Mouse (Mus musculus) CH12.LX (cell line): ENCODE results near the gene Nup210l. TPM values are rescaled to one million over a fixed set of nuclear protein-coding genes. Genes with fewer than 3 reads are reported as not detected.

ENCODE experiments used
- DNase-seq: peaks from one replicate; pipeline ENCODE4 v3.0.0-alpha.2; 2013; ENCODE audit errors: extremely low read depth
- H3K27ac ChIP-seq: 2 replicates; pipeline ENCODE4 v1.5.1; 2012; ENCODE audit warnings: low read depth, mild to moderate bottlenecking, control low read depth, moderate library complexity; ENCODE audit not compliant: insufficient read depth
- H3K27me3 ChIP-seq: replicated peaks from 2 replicates; pipeline ENCODE3; 2012; ENCODE audit warnings: inconsistent platforms
- H3K36me3 ChIP-seq, 2 experiments: replicated peaks in 1 of 2; 2 replicates each; pipeline versions ENCODE3 to v1.6.1; 2012; ENCODE audit warnings: inconsistent platforms in 1 of 2, low read length in 1 of 2, mild to moderate bottlenecking in 1 of 2, mixed read lengths in 1 of 2, moderate library complexity in 1 of 2; ENCODE audit not compliant: control insufficient read depth in 1 of 2, insufficient read depth in 1 of 2
- H3K4me1 ChIP-seq, 2 experiments: 2 replicates each; pipeline ENCODE4 v1.6.1; 2012; ENCODE audit warnings: inconsistent platforms in 1 of 2, moderate library complexity in 1 of 2; ENCODE audit not compliant: insufficient read depth in 2 of 2, control insufficient read depth in 1 of 2
- H3K4me2 ChIP-seq: 2 replicates; pipeline ENCODE4 v1.6.1; 2012; ENCODE audit warnings: low read depth, mild to moderate bottlenecking, control low read depth; ENCODE audit not compliant: poor library complexity, insufficient read depth, severe bottlenecking
- H3K4me3 ChIP-seq, 3 experiments: fragments of 150-350 bp in 1 of 3; sonication (generic) in 1 of 3; replicated peaks in 1 of 3; 2 replicates each; pipeline versions ENCODE3 to v1.5.1; 2011 to 2012; ENCODE audit warnings: low read depth in 2 of 3, low read length in 2 of 3, mild to moderate bottlenecking in 2 of 3, moderate library complexity in 2 of 3, control low read depth in 1 of 3, improper control_type of control experiment in 1 of 3, inconsistent platforms in 1 of 3, mixed read lengths in 1 of 3; ENCODE audit not compliant: poor library complexity in 1 of 3
- H3K79me2 ChIP-seq: replicated peaks from 2 replicates; pipeline ENCODE4 v1.6.1; 2012; ENCODE audit warnings: mild to moderate bottlenecking, moderate library complexity; ENCODE audit not compliant: control insufficient read depth, poor library complexity, insufficient read depth, severe bottlenecking; ENCODE audit errors: extremely low read depth
- H3K9ac ChIP-seq: 2 replicates; pipeline ENCODE4 v1.6.1; 2012; ENCODE audit warnings: low read depth, mild to moderate bottlenecking, control low read depth, moderate library complexity; ENCODE audit not compliant: insufficient read depth
- H3K9me3 ChIP-seq: replicated peaks from 2 replicates; pipeline ENCODE3; 2012; ENCODE audit warnings: low read length, inconsistent platforms, mixed read lengths
- EP300 ChIP-seq: IDR thresholded peaks from 2 replicates; pipeline ENCODE4 v1.6.1; 2011; ENCODE audit warnings: low read length, improper control_type of control experiment
- GABPA ChIP-seq: IDR thresholded peaks from 2 replicates; pipeline ENCODE4 v1.6.1; 2012; ENCODE audit warnings: low read depth, low read length, improper control_type of control experiment, inconsistent platforms; ENCODE audit not compliant: insufficient replicate concordance
- MAFK ChIP-seq: IDR thresholded peaks from 2 replicates; pipeline ENCODE4 v1.6.1; 2011; ENCODE audit warnings: low read length, improper control_type of control experiment; ENCODE audit not compliant: insufficient replicate concordance
- MYC ChIP-seq: IDR thresholded peaks from 2 replicates; pipeline ENCODE4 v1.6.1; 2011; ENCODE audit warnings: low read depth, mild to moderate bottlenecking, improper control_type of control experiment, low read length
- NELFE ChIP-seq: IDR thresholded peaks from 2 replicates; pipeline ENCODE4 v1.6.1; 2011; ENCODE audit warnings: low read depth, low read length, improper control_type of control experiment
- PAX5 ChIP-seq: IDR thresholded peaks from 2 replicates; pipeline ENCODE4 v1.6.1; 2012; ENCODE audit warnings: low read length, inconsistent platforms, mixed read lengths
- RCOR1 ChIP-seq: conservative IDR thresholded peaks from 2 replicates; pipeline ENCODE4 v1.6.1; 2012; ENCODE audit warnings: low read depth, mild to moderate bottlenecking, inconsistent platforms, low read length, improper control_type of control experiment
- SMC3 ChIP-seq: IDR thresholded peaks from 2 replicates; pipeline ENCODE4 v1.6.1; 2011; ENCODE audit warnings: low read depth, low read length, improper control_type of control experiment
- TBP ChIP-seq: conservative IDR thresholded peaks from 2 replicates; pipeline ENCODE4 v1.6.1; 2011; ENCODE audit warnings: low read depth, low read length, improper control_type of control experiment
- USF1 ChIP-seq: IDR thresholded peaks from 2 replicates; pipeline ENCODE4 v1.6.1; 2014; ENCODE audit warnings: low read depth, mild to moderate bottlenecking, inconsistent platforms, low read length, improper control_type of control experiment
- ZMIZ1 ChIP-seq: IDR thresholded peaks from 2 replicates; pipeline ENCODE4 v1.6.1; 2012; ENCODE audit warnings: low read depth, mild to moderate bottlenecking, inconsistent platforms, low read length, improper control_type of control experiment
- dilution Hi-C: fragments of 300-500 bp; cut with MboI; formaldehyde crosslinking; loops from 2 replicates; pipeline ENCODE4 v1.14.3; 2020; ENCODE audit warnings: low sequenced_read_pairs; ENCODE audit not compliant: extremely low pct_unique_long_range_greater_than_20kb, extremely low pct_ligation_motif_present
- in situ Hi-C: fragments of 300-500 bp; cut with MboI; formaldehyde crosslinking; loops from 3 replicates; pipeline ENCODE4 v1.14.3; 2019; ENCODE audit warnings: low sequenced_read_pairs, low pct_ligation_motif_present, low pct_unique_long_range_greater_than_20kb, mixed read lengths
- polyA plus RNA-seq: library from polyadenylated mRNA; unstranded; fragments of >175 nt; gene quantifications from 2 replicates; pipeline ENCODE4 v1.2.1, GENCODE M21; 2012; ENCODE audit warnings: low read depth; ENCODE audit not compliant: insufficient read length
- total RNA-seq, 2 experiments: library from RNA; depleted of rRNA; stranded (reverse); fragments of 300-350 nt in 1 of 2; fragments of >200 nt in 1 of 2; gene quantifications; 2 replicates each; pipeline ENCODE4 v1.2.3; 2012 to 2014

The Nup210l gene
- total and polyA plus RNA-seq, 3 experiments = 0.42 to 0.47 (median 0.43) TPM

DNA sequence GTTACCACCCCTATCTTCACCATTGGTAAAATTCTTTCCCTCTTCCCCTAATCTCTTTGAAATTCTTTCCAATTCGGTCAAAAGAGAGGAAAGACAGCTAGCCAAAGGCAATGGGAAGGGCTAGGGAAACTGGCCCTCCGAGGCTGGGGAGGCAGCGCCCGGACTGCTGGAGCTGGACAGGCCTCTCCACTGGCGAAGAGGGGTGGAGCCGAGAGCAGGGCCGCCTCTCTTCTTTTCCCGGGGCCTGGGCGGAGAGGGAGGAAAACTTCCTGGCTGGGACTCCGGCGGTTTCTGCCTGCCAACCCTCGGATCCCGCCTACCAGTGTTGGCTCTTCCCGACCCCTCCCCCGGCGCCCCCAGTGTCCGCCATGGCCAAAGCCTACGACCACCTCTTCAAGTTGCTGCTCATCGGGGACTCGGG is 116.6 kb downstream of the Nup210l start:
- H3K27me3 ChIP-seq = no peaks in the 10 kb centered on the region
- no peaks in the 10 kb centered on the region for H3K36me3 ChIP-seq
- H3K4me2 ChIP-seq = peak overlapping the region; percentile 48
- no peak overlapping the region for H3K27ac ChIP-seq
- TF ChIP-seq USF1 (no peak), SMC3 (no peak), MYC (no peak)
- in situ Hi-C loops (loop anchor here (5.0 kb wide), 1 partner anchor 152 kb away; no protein-coding TSS in a partner anchor), dilution Hi-C loops (no loop called here)
- H3K79me2 ChIP-seq = no peaks in the 10 kb centered on the region
- no peaks in the 10 kb centered on the region for H3K9me3 ChIP-seq
- H3K4me1 ChIP-seq = peaks cover 6 to 29% of the 10 kb centered on the region in 2 experiments; a peak in 3 of 4 replicates
- DNase-seq = no peak
- H3K9ac ChIP-seq = no peak overlapping the region
- no peak overlapping the region for H3K4me3 ChIP-seq

DNA sequence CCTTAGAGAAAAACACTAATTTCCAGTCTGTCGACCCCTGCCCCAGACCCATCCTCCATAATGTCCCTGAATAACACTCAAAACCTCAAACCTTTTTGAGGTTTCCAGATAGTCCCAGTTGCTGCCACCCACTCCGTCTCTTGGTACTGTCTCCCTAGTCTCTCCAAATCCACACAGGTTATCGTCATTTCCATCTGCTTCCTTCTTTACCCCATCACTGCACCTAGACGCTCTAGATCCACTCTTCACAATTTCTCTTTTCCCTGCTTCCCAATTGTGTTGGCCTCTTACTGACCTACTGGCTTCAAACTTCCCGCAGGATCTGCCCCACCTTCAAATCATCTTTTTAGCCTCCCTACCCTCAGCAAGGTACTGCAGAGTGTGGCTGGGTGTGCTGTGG is 117.2 kb downstream of the Nup210l start:
- no peak overlapping the region for H3K4me2 ChIP-seq
- no peaks in the 10 kb centered on the region for H3K27me3 ChIP-seq
- H3K27ac ChIP-seq = no peak overlapping the region
- H3K9ac ChIP-seq = no peak overlapping the region
- dilution Hi-C loops = no loop called here
- H3K4me3 ChIP-seq = no peak overlapping the region
- TF ChIP-seq GABPA (no peak), NELFE (no peak), TBP (no peak)
- no peaks in the 10 kb centered on the region for H3K36me3 ChIP-seq
- no peaks in the 10 kb centered on the region for H3K79me2 ChIP-seq
- in situ Hi-C loops = loop anchor here (5.0 kb wide), 1 partner anchor 151 kb away; no protein-coding TSS in a partner anchor
- no peaks in the 10 kb centered on the region for H3K9me3 ChIP-seq
- no peak for DNase-seq
- H3K4me1 ChIP-seq = peaks cover 10 to 35% of the 10 kb centered on the region in 2 experiments; a peak in 3 of 4 replicates

DNA sequence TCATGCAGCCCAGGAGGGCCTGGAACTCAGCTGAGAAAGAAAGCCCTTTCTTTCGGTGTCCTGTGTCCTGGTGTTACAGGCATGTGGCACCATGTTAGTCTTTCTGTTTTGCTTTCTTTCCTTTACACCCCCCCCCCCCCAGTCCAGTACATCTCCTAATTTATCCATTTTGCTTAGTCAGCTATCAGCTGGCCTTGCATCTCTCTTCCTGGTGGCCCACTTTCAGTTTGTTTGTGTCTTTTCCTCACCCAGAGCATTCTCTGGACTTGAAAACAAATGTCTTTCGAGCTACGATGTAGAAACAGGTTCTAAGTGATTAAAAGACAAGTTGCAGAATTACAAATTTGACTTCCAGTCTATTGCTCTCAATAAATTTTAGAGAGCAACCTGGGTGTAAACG is 118.5 kb downstream of the Nup210l start:
- Histone ChIP-seq H3K9ac (no peak overlapping the region), H3K27me3 (no peaks in the 10 kb centered on the region), H3K4me1 (peaks cover 10 to 35% of the 10 kb centered on the region in 2 experiments; a peak in 3 of 4 replicates), H3K9me3 (no peaks in the 10 kb centered on the region), H3K27ac (no peak overlapping the region), H3K36me3 (no peaks in the 10 kb centered on the region), H3K4me2 (no peak overlapping the region), H3K79me2 (no peaks in the 10 kb centered on the region), H3K4me3 (no peak overlapping the region)
- in situ Hi-C loops (loop anchor here (5.0 kb wide), 1 partner anchor 150 kb away; no protein-coding TSS in a partner anchor), dilution Hi-C loops (no loop called here)
- DNase-seq = no peak
- TF ChIP-seq PAX5 = no peak
- TF ChIP-seq MAFK = peak; percentile 50; the same call in 1 of the 2 replicates
- TF ChIP-seq EP300 = no peak
- TF ChIP-seq RCOR1 = no peak
- TF ChIP-seq ZMIZ1 = no peak
